Mouse (Mus musculus) 3T3-L1 (cell line): ENCODE data around the gene Pbx1.

Experiments used
- DNase-seq: peaks from one replicate; pipeline ENCODE4 v3.0.0-alpha.2; 2015; ENCODE audit warnings: low read depth, low spot score

Pbx1 gene

DNA sequence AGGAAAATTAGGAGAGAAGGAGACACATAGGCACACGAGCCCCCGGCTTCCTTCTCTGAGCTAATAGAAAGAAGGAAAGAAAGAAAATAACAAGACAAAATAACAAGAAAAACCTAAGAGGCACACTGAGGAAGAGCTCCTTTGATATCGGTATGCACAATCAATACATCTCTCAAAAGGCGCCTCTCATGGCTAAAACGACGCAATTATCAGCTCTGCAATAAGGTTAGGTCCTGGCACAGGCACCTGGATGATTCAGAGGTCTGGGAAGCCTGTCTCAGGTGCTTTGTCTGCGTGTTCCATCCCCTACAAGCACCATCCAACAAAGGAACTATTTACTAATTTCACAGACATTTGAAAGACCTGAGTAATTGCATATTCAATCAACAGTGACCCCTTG, 5.8 kb downstream of the Pbx1 start:
- no peak for DNase-seq

DNA sequence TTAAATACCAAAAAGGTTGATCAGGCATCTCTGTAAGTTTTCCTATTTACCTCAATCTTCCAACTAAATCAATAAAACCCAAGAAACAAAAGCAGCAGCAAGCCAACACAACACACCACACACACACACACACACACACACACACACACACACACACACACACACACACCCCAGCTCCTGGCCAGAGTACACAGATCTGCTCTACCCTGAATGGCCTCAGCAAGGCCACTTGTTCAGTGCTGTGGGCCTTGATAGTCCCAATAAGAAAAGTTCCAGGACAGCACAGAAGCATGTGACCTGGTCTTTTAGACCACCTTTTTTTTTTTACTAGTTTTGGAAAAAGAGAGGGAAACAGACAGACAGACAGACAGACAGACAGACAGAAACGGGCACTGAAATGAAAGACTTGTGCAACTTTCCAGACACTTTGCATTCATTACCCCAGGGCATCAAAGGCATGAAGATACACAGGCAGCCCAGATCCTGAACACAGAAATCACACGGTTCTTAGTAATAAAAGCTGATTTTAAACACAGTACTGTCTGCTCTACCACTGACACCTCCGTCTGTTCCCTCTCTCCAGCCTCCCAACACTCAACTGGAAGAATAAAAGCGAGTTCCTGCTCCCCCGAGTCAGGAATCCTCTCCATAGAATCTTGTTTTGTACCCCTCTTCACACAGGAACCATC, 6.9 kb downstream of the Pbx1 start:
- DNase-seq = no peak

DNA sequence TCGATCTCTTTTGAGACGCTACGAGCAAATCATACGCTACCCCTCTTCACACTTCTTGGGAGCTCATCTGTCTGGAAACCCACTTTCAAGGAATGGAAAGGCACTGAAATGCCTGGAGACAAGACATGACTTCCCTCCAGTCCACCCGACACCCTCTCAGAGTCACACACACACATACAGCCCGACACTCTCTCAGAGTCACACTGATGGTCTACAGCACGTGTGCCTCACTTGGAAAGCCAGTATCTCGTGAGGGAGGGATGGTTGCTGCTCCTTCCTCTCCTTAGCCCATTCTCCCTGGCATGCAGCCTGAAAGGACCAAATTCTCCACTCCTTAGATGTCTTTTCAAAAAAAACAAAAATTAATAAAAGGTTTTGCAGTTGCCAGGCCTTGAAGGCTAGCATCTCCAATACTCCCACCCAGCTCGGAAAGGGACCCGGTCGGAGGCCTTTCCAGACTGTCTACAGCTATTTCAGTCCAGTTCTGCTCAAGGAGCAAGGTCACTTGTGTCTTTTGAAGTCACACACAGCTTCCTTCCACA, 8.6 kb downstream of the Pbx1 start:
- no peak for DNase-seq

DNA sequence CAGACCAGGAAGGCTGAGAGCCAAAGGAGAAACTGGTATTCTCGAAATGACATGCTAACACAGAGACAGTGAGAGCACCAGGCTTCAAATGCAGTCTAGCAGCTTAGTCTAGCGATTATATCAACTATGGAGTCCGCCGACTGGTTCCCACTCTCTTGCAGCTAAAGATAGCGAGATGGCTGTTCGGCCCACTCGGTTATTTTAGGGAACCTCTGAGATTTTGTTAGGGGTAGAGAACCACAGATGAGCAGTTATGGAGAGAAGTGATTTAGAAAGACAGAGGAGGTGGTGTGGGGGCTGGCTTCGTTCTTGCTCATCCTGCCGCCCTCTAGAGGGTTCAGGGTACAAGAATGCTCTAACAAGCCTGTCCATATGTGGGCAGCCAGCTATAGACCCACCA, 13.2 kb downstream of the Pbx1 start:
- no peak for DNase-seq

DNA sequence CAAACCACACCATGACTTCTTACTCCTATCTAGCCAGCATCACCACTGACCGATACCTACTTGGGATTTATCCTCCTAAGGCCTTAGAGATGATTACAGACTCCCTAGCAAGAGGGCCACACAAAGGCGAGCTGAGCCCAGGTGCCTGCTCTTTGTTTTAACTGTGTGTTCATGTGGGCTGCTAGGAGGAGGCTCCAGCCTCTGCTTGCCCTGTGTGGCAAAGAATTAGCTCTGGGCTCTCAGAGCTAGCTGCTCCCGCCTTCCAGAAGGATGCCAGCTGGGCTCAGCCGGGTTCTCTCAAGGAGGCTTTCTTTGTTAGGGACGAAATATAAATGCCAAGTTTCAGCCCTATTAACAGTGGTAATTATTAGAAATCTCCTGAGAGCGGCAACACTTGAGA, 14.4 kb downstream of the Pbx1 start:
- no peak for DNase-seq

DNA sequence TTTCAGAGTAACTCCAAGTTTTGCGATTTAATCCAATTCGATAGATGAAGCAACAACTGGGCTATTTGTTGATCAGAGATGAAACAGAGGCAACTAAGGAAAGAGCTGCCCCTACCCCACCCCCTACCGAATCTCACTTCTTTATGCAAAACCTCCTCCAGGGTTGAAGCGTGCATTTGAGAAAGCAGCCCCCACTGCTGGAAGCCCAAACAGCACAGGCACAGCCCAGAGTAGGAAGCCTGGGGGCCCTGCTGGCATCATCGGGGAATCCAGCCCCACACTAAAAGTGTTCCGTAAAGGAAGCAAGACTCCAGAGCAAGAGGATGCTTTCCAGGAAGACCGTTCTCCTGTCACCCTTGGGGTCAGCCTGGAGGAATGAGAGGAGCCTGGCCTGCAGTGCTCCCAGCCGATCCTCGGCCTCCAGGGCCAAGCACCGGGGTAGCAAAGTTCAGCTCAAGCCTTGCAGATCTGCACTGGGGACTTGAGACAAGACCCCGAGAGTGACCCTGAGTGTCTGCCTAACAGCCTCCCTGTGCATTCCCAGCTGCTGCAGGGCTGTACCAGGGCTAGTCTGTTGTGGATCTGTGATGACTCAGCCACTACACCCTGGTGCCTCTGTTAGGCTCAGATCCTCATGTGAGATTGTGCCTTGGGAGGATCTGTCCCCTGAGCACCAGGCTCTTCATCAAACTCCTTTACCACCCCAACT, 15.2 kb downstream of the Pbx1 start:
- peak; percentile 59 for DNase-seq

DNA sequence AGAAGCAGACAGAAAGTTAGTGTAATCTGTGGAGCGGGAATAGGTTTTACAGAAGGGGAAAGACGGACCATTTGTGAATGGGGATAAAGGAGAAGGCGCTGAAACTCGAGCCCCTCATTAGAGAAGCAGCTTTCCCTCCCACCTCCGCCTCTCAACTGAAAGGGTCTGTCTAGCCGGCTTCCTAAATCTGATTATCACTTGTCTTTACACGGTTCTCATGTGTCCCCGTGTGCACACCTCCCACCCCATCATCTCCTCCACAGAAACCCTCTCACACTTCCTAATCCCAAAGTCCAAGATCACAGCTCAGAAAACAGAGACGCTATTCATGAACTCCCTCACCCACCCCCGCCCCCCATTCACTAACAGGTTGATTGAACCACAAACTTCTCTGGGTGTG, 21.5 kb downstream of the Pbx1 start:
- DNase-seq = no peak

DNA sequence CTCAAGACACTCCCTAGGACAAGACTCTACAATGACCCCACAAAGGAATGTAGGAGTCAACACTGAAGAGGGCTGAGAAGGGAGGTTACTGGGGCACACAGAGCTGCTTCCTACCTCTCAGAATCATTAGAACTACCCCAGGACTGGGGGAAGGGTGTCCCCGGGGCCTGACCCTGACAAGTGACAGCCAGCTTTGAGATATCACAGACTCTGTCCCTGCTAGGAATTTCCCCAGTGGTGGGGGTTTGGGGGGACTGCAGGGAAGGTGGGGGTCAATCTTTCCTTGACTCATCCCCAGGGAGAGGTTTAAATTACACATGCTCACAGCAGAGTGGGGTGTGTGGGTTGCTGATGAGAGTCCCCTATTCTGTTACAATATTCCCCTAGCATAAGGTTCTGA, 22.0 kb downstream of the Pbx1 start:
- DNase-seq = no peak

DNA sequence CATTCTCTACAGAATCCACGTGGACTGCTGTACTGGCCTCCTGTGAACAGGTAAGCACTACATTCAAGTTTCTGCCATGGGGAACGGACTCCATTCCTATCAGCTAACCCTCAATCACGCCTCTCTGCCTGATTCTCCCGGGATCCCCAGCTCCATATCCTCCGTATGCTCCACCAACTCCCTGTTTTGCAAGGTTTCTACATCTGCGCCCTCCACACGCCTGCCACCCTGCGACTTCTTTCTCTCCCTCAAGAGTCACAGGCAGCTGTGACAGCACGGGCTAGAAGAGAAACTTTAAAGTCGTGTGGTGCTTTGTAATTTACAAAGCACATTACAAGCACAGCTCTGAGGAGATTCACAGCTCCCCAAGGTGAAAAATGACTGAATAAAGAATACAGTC, 23.3 kb downstream of the Pbx1 start:
- no peak for DNase-seq

DNA sequence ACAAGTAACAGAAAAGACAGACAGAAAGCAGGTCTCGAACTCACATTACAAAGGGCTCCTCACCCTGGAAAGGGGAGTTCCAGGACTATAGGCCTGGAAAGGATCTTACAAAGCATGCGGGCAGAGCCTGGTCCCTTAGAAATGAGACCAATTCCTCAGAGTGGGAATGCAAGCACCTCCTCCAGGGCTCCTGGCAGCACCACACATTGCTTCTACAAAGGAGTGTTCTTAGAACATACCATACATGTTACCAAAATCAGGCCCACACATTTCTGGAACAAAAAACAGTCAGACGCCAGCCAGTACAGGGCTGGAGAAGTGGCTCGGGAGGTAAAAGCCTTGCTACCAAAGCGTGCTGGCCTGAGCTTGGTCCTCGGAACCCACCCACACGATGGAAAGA, 24.1 kb downstream of the Pbx1 start:
- no peak for DNase-seq

DNA sequence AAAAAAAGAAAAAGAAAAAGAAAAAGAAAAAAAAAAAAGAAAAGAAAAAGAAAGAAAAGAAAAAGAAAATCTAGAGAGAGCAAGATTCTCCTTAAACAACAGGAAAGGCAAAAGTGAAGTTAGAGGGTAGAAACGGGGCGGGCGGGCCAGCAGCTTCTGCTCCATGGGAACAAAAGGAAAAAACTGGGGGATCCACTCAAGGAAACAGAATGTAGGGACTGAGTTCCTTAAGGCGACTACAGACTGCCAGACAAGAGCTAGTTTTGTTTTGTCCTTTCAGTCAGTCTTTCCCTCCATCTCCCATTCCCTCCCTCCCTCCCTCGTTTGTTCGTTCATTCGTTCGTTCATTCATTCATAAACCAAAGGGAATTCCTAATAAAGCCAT, 25.8 kb downstream of the Pbx1 start:
- no peak for DNase-seq

DNA sequence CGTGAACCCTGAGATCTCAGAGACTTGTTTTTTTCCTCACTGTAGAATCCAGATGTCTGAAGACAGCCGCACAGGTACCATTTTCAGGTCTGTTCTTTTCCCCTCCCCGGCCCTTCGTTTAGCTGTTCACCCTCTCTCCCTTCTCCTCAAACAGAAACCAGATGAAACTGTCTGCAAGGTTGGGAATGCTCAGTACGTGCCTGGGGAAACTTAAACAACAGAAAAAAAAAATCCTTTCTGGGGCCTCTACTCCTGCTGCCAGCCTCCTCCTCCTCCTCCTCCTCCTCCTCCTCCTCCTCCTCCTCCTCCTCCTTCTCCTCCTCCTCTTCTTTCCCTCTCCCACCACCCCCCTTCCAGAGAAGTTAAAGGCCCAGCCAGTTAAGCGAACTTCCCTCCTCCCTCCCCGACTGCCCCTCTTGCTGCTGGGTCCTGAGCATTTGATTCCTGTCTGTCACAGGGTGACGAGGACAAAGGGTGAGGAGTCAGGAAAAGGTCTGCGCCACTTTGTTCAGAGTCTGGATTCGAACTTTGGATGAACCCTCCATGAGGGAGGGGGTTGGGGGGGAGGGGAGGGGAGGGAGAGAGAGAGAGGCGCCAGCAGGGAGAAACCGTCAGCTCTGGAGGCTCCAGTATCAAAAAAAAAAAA, 26.3 kb downstream of the Pbx1 start:
- DNase-seq = no peak

DNA sequence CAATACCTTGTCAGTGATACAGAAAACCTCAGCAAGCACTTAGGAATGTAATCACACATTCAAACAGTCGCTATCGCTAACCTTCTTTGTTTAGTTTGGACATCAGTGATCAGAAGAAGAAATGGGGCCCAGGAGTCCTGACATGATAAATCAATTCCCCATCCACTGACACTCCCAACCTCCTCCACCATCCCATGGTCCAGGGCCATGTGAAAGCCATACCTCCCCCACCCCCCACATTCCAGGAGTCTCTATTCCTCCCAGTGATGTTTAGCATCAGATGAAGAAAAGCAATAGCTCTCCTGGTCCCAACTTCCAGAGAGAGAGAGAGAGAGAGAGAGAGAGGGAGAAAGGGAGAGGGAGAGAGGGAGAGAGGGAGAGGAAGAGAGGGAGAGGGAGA, 28.5 kb downstream of the Pbx1 start:
- DNase-seq = no peak

DNA sequence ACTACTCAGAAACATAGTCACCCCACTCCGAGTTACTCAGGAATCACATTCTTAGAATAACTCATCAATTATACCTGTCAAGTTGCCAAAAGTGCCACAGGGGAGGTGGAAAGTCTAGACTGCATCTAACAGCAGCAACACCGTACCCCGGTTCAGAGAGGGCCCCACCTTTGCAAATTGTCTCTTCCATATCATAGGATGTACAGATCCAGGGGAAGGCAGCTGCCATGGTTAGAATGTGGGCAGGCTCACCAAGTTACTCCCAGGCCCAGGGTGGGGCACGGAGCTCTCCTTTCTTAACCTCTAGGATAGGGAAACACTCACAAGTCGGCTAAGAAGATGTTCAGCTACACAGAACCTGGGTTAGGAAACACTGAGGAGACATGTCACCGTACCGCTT, 29.4 kb downstream of the Pbx1 start:
- peak; percentile 32 for DNase-seq

DNA sequence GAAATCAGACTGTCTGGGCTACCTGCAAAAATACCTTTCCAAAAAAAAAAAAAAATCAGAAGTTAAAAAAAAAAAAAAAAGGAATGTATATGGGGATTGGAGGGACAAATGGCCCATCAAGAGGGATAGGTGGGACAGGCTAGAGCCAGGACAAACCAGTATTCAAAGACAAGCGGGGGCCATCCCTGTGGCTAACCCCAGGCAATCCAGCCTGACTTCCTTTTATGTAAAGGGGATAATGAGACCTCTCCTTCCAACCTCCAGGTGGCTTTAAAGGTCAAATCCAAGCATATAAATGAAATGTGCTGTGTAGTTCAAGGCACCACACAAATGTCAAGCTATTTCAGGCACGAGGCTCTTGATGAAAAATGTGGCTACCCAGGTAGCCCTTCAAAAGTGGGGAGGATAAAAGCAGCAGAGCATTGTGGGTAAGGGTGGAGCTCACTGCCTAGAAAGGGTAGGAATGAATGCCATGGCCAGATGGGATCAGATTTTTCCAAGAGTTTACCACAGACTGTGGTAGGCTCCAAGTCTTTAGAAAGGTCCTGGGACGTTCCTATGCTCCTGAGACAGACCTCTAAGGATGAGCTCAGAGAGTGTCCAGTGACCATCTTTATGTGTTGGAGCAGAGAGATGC, 36.4 kb downstream of the Pbx1 start:
- DNase-seq = no peak

DNA sequence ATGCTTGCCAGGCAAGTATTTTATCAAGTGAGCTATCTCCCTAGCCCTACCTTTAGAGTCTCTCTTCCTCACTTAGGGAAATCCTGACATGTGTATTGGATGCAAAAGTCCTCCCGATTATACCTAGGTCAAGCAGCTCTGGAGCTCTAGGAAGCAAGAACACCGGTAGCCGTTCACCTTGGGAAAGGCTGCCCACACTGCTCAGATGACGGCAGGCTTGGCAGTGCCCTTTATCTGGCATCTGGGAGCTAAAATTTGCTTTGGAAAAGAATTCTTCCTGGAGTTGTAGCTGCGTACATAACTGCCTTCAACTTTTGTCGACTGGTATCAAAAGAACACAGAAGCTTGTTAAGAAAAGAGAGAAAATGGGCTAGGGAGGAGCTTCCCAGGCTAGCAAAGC, 37.5 kb downstream of the Pbx1 start:
- DNase-seq = no peak

DNA sequence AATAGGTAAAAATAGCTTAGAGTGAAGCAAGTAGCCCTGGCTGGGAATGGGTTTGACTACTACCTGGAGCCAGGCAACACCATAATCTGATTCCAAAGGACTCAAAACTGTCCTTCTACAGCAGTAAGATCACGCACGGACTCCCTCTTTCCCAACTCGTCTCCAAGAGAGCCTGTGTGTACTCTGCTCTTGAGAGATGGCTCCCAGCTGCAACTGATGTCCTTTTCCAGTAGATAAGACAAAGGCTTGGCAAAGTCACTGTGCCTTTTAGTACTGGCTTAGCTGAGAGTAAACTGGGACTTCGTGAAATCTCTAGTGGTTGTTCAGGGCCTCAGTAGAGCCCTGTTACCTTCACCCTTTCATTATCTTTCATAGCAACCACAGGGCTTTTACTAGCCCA, 38.6 kb downstream of the Pbx1 start:
- no peak for DNase-seq

DNA sequence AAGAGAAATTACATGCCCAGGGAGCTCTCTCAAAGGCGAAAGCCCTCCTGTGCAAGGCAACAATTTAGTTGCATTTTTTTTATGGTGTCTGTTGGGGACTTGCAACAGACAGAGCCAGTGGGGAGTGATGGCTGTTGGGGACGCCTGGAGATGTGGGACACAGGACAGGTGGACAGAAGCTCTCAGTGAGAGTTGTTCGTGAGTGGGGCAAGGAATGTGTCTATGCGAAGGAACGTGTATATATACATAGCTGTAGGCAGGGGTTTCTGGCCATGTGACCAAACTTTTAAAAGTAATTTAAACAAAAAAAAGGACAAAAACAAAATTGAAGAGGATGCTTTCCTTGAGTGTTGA, 39.6 kb downstream of the Pbx1 start:
- no peak for DNase-seq

DNA sequence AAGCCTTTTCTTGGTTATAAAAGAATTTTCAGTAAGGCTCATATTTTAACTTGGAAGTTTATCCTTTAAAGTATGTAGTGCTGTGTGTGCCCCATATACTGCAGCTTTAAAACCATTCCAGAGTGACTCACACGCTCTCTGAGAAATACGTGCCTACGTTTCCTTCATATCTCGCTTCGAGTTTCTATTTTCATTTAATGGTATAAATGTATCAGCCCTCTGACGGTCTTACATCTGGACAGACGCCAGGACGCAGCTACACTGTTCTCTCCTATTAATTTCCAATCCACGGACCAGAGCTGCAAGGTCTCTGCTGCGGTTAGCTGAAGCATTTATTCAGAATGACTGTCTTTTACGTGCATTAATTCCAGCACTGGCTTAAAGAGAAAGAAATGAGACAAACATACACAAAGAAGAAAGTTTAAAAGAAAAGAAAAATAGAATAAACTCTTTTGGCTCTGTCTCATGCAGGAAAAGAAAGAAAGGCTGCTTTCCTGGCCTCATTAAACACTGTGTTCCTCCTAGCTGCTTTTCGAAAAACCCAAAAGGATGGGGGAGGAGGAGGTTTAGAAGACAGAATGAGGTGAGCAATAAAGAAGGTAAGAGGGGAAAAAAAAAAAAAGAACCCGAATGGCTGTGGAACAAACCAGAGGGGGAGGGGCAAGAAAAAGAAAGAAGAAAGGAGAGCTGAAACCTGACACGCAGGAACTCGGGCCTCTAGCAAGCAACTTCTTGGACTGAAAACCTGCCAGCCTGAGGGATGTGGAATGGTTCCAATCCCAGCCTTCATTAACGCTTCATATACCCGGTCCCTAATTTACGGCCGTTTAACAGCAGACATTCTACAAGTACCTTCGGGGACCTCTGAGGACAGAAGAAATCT, 40.2 kb downstream of the Pbx1 start:
- DNase-seq = peak; percentile 92

DNA sequence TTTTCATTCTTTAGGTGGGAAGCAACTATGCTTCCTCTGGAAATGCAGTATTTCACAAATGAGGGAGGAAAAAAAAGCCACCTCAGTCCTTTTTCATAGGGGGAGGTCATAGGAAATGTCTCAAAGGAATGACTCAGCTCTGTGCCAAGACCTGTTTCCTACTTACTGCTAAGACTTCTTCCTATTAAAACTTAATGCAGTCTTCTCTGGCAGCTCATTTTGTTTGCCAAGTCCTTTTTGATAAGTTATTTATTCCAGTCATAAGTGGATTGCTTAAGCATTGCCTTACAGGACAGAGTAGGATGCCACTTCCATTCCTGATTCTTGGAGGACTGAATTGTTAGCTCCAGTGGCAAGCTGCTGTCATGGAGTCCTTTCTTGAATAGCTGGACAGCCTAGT, 41.3 kb downstream of the Pbx1 start:
- peak; percentile 52 for DNase-seq

DNA sequence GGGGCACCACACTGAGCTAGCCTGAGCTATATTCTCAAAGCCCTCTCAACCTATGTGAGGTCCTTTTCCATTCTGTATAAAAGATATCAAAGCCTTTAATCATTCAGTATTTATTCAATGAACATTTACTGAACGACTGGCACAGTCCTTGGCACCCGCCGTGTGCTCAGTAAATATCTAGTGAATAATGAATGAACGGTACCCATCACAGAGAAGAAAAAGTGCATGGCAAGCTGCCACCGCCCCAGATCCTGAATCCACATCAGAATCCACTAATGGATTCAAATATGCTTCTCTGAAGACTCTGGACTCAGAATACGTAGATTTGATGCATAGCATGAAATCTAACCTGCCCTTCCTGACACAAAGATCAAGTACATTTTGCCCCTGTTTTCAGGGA, 45.9 kb downstream of the Pbx1 start:
- DNase-seq = no peak

DNA sequence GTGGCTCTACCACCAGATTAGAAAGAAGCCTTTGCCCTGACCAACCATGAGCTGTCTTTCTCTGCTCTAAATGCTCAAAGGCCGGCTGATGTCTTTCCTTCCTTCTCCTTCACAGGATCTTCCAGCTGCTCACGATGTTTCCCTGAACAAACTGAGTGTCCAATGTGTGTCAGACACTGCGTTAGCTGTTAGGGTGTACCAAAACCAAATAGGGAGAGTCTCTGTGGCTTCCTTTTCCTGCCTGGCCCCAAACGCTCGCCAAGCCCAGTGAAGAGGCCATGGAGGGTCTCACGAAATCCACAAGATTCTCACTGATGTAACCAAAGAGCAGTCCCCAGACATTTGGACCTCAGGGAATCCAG, 47.5 kb downstream of the Pbx1 start:
- DNase-seq = no peak
